Mouse (Mus musculus) kidney, postnatal 0 days (tissue): ENCODE measurements at regions not wholly inside any gene's neighbourhood (a gene's known extent, or its start where the extent isn't known, plus 50 kb on each side); places are given as distances from the start of the nearest gene placed in this dataset.

Source experiments
- ATAC-seq: fragments of 200-750 bp; cut with Nextera tagmentation; replicated peaks from 2 replicates; pipeline ENCODE4 v1.8.0; 2017; ENCODE audit warnings: low read depth, moderate number of reproducible peaks, moderate TSS enrichment, moderate library complexity; ENCODE audit not compliant: low FRiP score
- DNase-seq: peaks from one replicate; pipeline ENCODE4 v3.0.0-alpha.2; 2016; ENCODE audit warnings: low spot score
- H3K27ac ChIP-seq: fragments of 300-500 bp; sonication (generic); 2 replicates; pipeline ENCODE4 v1.5.1; 2014; ENCODE audit warnings: mild to moderate bottlenecking
- H3K27me3 ChIP-seq: fragments of 300-500 bp; sonication (generic); 2 replicates; pipeline ENCODE4 v1.6.1; 2014; ENCODE audit warnings: low read length, mixed read lengths; ENCODE audit not compliant: insufficient read depth
- H3K36me3 ChIP-seq: fragments of 300-500 bp; sonication (generic); 2 replicates; pipeline ENCODE4 v1.6.1; 2014; ENCODE audit warnings: low read length, mixed read lengths; ENCODE audit not compliant: insufficient read depth
- H3K4me1 ChIP-seq: fragments of 300-500 bp; sonication (generic); replicated peaks from 2 replicates; pipeline ENCODE4 v1.6.1; 2014; ENCODE audit warnings: antibody characterized with exemption, low read length, mixed read lengths; ENCODE audit not compliant: insufficient read depth
- H3K4me2 ChIP-seq: fragments of 300-500 bp; sonication (generic); 2 replicates; pipeline ENCODE4 v1.6.1; 2014; ENCODE audit warnings: mild to moderate bottlenecking, low read length, moderate library complexity, mixed read lengths
- H3K4me3 ChIP-seq: fragments of 300-500 bp; sonication (generic); replicated peaks from 2 replicates; pipeline ENCODE4 v1.5.1; 2014; ENCODE audit warnings: low read depth, low read length
- H3K9ac ChIP-seq: fragments of 300-500 bp; sonication (generic); 2 replicates; pipeline ENCODE4 v1.6.1; 2014; ENCODE audit warnings: low read depth, low read length
- H3K9me3 ChIP-seq: fragments of 300-500 bp; sonication (generic); replicated peaks from 2 replicates; pipeline ENCODE4 v1.6.1; 2016; ENCODE audit warnings: low read length, inconsistent platforms, mixed read lengths
- CTCF ChIP-seq: IDR thresholded peaks from 2 replicates; pipeline ENCODE4 v1.5.1; 2016; ENCODE audit warnings: antibody characterized with exemption, low read depth, mild to moderate bottlenecking, moderate library complexity
- WGBS: fragments of 180-500 bp; shearing (Covaris S2); extraction: QIAGEN DNeasy Blood & Tissue Kit; methylation state at CpG from one replicate; pipeline ENCODE4 v1.1.7; 2014; 5-methylcytosine and 5-hydroxymethylcytosine counted together

DNA sequence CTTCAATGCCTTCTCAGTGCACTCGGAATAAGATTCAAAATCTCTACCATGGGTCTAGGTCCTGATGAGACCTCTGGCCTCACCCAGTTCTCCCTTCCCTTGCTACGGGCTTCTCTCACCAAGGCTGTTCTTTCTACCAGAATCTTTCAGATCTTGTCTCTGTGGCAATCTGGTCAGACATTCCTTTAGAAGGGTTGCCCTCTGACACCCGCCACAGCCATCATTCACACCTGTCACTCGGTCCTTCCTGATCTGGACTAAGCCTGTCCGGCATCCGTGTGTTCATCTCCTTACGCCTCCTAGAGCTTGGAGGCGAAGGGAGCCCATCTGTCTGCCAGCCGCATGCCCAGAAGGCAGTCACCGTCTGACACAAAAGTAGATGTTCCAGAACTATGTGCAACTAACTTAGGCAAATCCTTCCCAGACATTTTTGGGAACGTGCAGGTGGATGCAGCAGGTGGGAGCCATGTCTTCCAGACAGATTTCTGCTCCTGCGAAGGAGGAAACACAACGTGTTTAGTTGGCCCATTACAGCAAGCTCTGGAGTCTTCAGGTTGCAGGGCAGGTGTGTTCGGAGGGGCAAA lies 77.7 kb downstream of the Fam76b start:
- Histone ChIP-seq H3K4me1 (no peaks in the 10 kb centered on the region), H3K4me2 (no peak overlapping the region), H3K9ac (no peak overlapping the region), H3K27ac (no peak overlapping the region), H3K9me3 (no peaks in the 10 kb centered on the region), H3K36me3 (no peaks in the 10 kb centered on the region), H3K27me3 (no peaks in the 10 kb centered on the region), H3K4me3 (no peak overlapping the region)
- no peak for TF ChIP-seq CTCF
- no peak for ATAC-seq
- DNase-seq: no peak
- 86% methylated on average over 14 of the region's 14 CpGs for WGBS

DNA sequence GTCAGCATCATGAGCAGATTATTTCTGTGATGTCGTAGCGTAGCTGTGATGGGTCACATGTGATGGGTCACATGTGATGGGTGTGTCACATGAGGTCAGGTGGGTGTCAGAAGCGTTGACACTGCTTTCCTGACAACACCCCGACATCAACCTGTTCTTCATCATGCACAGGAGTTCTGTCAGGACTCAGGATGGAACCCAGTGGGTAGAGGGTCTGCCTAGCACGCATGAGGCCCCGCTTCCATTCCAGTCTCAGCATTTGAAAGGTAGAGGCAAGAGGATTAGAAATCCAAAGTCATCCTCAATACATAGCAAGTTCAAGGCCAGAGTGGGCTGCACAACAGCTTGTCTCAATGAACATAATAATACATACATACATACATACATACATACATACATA lies 79.2 kb downstream of the Fam76b start:
- DNase-seq: no peak
- Histone ChIP-seq H3K9ac (no peak overlapping the region), H3K4me3 (no peak overlapping the region), H3K9me3 (no peaks in the 10 kb centered on the region), H3K4me2 (no peak overlapping the region), H3K27ac (no peak overlapping the region), H3K27me3 (no peaks in the 10 kb centered on the region), H3K4me1 (no peaks in the 10 kb centered on the region), H3K36me3 (no peaks in the 10 kb centered on the region)
- WGBS: 91% methylated on average over 6 of the region's 6 CpGs
- no peak for TF ChIP-seq CTCF
- no peak for ATAC-seq

DNA sequence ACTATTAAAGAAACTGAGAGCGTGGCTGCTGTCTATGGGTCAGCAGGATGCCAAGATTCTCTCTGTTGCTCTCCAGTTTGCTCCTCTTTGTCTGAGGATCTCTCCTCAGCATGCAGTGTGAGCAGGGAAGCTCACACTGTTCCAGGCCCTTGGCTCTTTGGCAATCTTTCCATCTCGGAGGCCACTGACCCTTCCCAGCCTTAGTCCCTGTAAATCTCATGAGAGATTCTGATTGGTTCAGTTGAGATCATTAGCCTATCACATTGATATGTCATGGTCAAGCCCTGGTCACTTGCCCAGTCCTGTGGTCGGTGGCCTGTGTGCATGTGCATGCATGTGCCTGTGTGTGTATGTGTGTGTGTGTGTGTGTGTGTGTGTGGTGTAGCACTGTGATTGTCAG lies 82.1 kb downstream of the Fam76b start:
- no peak for DNase-seq
- no peak for TF ChIP-seq CTCF
- Histone ChIP-seq H3K27me3 (no peaks in the 10 kb centered on the region), H3K27ac (no peak overlapping the region), H3K4me2 (no peak overlapping the region), H3K9ac (no peak overlapping the region), H3K36me3 (no peaks in the 10 kb centered on the region), H3K9me3 (no peaks in the 10 kb centered on the region), H3K4me3 (no peak overlapping the region), H3K4me1 (no peaks in the 10 kb centered on the region)
- ATAC-seq: no peak
- WGBS: 71% methylated on average over 3 of the region's 3 CpGs

DNA sequence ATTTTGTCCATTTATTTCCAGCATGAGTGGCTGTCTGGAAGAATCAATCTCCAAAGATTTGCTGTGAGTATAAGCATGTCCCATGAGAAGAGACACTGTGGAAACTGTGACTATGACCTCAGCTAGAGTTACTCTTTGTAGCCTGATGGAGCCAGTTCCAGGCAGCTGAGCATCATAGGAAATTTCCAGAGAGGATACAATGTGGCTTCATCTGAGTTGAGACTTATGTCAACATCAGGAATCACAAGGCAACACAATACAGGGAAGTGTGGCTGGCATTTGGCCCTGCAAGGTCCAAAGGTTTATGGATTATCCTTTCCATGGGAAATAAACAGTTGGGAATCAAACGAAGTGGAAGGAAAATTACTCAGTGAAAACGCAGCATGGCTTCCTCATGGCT lies 82.6 kb downstream of the Fam76b start:
- no peaks in the 10 kb centered on the region for H3K9me3 ChIP-seq
- WGBS: 24% methylated on average over 2 of the region's 2 CpGs
- no peak overlapping the region for H3K27ac ChIP-seq
- DNase-seq (peak; percentile 36), ATAC-seq (no peak; the same call in 1 of the 2 replicates)
- TF ChIP-seq CTCF: no peak
- H3K4me1 ChIP-seq: no peaks in the 10 kb centered on the region
- no peak overlapping the region for H3K9ac ChIP-seq
- no peak overlapping the region for H3K4me3 ChIP-seq
- no peaks in the 10 kb centered on the region for H3K36me3 ChIP-seq
- no peaks in the 10 kb centered on the region for H3K27me3 ChIP-seq
- no peak overlapping the region for H3K4me2 ChIP-seq

DNA sequence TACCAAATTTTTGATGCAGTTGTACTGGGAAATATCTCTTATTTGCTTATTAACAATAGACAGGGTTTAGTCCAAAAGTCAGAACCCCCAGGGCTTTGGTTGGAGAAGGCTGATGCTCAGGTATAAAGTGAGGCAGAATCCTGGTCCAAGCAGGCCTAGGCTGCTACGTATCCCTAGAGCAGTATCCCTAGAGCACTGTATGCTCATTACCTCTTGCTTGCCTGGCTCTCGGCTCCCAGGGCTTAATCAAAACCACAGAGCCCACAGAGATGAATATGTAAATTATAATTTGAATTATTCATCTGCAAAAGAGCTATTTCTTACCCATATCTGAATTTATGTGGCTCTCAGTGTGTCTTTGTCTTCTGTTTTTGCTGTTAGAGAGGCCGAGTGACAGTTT lies 85.9 kb downstream of the Fam76b start:
- Histone ChIP-seq H3K4me2 (no peak overlapping the region), H3K36me3 (no peaks in the 10 kb centered on the region), H3K27me3 (no peaks in the 10 kb centered on the region), H3K9ac (no peak overlapping the region), H3K4me3 (no peak overlapping the region), H3K4me1 (no peaks in the 10 kb centered on the region), H3K9me3 (no peaks in the 10 kb centered on the region), H3K27ac (no peak overlapping the region)
- 58% methylated on average over 3 of the region's 3 CpGs for WGBS
- ATAC-seq (no peak), DNase-seq (no peak)
- TF ChIP-seq CTCF: no peak

DNA sequence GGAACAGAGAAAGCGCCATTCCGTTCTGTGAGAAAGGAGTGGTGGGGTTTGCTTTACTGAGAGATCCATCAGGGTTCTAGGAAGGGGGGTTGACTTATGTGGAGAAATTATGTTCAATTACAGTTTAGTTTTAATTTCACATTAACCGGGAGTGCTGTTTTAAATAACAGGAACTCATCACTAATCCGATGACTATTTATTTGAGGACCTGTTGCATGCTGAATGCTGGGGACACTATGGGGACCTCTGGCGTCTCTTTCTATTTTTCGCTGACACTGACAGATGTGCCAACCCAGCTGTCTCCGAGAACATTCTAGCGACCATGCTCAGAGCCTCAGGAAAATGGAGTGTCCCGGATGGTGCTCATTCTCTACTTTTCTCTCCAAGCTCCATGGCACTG lies 86.6 kb downstream of the Fam76b start:
- no peak overlapping the region for H3K27ac ChIP-seq
- H3K27me3 ChIP-seq: no peaks in the 10 kb centered on the region
- TF ChIP-seq CTCF: no peak
- no peak overlapping the region for H3K4me2 ChIP-seq
- ATAC-seq (no peak), DNase-seq (no peak)
- no peak overlapping the region for H3K9ac ChIP-seq
- no peak overlapping the region for H3K4me3 ChIP-seq
- WGBS: 81% methylated on average over 9 of the region's 9 CpGs
- no peaks in the 10 kb centered on the region for H3K4me1 ChIP-seq
- H3K36me3 ChIP-seq: no peaks in the 10 kb centered on the region
- H3K9me3 ChIP-seq: no peaks in the 10 kb centered on the region

DNA sequence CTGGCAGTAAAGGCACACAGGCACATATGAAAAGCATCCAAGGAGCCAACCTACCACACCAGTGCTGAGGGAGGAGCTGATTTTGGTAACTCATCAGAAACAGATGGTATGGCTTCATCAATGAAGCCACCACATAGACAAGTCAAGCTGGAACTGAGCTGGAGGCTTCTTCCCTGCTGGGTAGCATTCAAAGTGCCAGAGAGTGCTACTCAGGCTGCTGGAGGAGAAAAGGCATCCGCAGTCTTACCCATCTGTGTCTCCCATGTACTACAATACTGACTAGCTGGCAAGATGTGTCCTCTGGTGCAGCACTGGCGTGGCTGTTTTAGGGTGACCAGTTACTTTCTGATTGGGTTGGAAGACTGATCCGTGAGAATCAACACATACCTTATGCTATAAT lies 87.3 kb downstream of the Fam76b start:
- DNase-seq (no peak), ATAC-seq (no peak)
- Histone ChIP-seq H3K27me3 (no peaks in the 10 kb centered on the region), H3K9ac (no peak overlapping the region), H3K4me1 (no peaks in the 10 kb centered on the region), H3K27ac (no peak overlapping the region), H3K4me2 (no peak overlapping the region), H3K36me3 (no peaks in the 10 kb centered on the region), H3K4me3 (no peak overlapping the region), H3K9me3 (no peaks in the 10 kb centered on the region)
- WGBS: 93% methylated on average over 3 of the region's 3 CpGs
- TF ChIP-seq CTCF: no peak
